Mouse (Mus musculus): ENCODE results near the gene Gm28047. TPM values are rescaled to one million over a fixed set of nuclear protein-coding genes. Genes with fewer than 3 reads are reported as not detected.

Gene Gm28047
- polyA plus RNA-seq, 1 experiment, result 0.09 TPM

- TF ChIP-seq TAL1 (IDR thresholded peaks at IDR 0.05; ENCODE audit: low read length), result no peak
- TF ChIP-seq GATA1 (IDR thresholded peaks at IDR 0.05; ENCODE audit: low read length), result no peak
- Histone ChIP-seq H3K27me3 (ENCODE audit: control insufficient read depth) (no peaks in the 10 kb centered on the region), H3K4me3 (replicated peaks) (no peak overlapping the region), H3K36me3 (ENCODE audit: control insufficient read depth) (peaks cover 2% of the 10 kb centered on the region), H3K9me3 (ENCODE audit: control insufficient read depth, low read length) (no peaks in the 10 kb centered on the region), H3K4me1 (ENCODE audit: control insufficient read depth) (no peaks in the 10 kb centered on the region)
These were observed 52.8 kb downstream of the Gm28047 start for GRCm38 (mm10) chr15:102572081-102572480.

GRCm38 (mm10) chr15:102567849-102568248 is 57.0 kb downstream of the Gm28047 start:
- no peaks in the 10 kb centered on the region for H3K27me3 ChIP-seq (ENCODE audit: control insufficient read depth)
- H3K4me1 ChIP-seq (ENCODE audit: control insufficient read depth), result no peaks in the 10 kb centered on the region
- TF ChIP-seq GATA1 (IDR thresholded peaks at IDR 0.05; ENCODE audit: low read length) (no peak), TAL1 (IDR thresholded peaks at IDR 0.05; ENCODE audit: low read length) (no peak)
- H3K9me3 ChIP-seq (ENCODE audit: control insufficient read depth, low read length), result no peaks in the 10 kb centered on the region
- H3K4me3 ChIP-seq (replicated peaks), result no peak overlapping the region
- H3K36me3 ChIP-seq (ENCODE audit: control insufficient read depth), result peaks cover 4% of the 10 kb centered on the region

- Histone ChIP-seq H3K4me3 (replicated peaks) (no peak overlapping the region), H3K36me3 (ENCODE audit: control insufficient read depth) (peaks cover 15% of the 10 kb centered on the region), H3K27me3 (ENCODE audit: control insufficient read depth) (no peaks in the 10 kb centered on the region), H3K9me3 (ENCODE audit: control insufficient read depth, low read length) (no peaks in the 10 kb centered on the region), H3K4me1 (ENCODE audit: control insufficient read depth) (no peaks in the 10 kb centered on the region)
- TF ChIP-seq TAL1 (IDR thresholded peaks at IDR 0.05; ENCODE audit: low read length), result no peak
- no peak for TF ChIP-seq GATA1 (IDR thresholded peaks at IDR 0.05; ENCODE audit: low read length)
These were observed 61.2 kb downstream of the Gm28047 start for GRCm38 (mm10) chr15:102563681-102564080.

GRCm38 (mm10) chr15:102563061-102563460 is 61.8 kb downstream of the Gm28047 start:
- H3K4me3 ChIP-seq (replicated peaks), result no peak overlapping the region
- H3K4me1 ChIP-seq (ENCODE audit: control insufficient read depth), result no peaks in the 10 kb centered on the region
- no peaks in the 10 kb centered on the region for H3K9me3 ChIP-seq (ENCODE audit: control insufficient read depth, low read length)
- H3K27me3 ChIP-seq (ENCODE audit: control insufficient read depth), result no peaks in the 10 kb centered on the region
- TF ChIP-seq GATA1 (IDR thresholded peaks at IDR 0.05; ENCODE audit: low read length) (no peak), TAL1 (IDR thresholded peaks at IDR 0.05; ENCODE audit: low read length) (no peak)
- peaks cover 15% of the 10 kb centered on the region for H3K36me3 ChIP-seq (ENCODE audit: control insufficient read depth)

- H3K4me3 ChIP-seq (replicated peaks), result no peak overlapping the region
- peaks cover 15% of the 10 kb centered on the region for H3K36me3 ChIP-seq (ENCODE audit: control insufficient read depth)
- H3K4me1 ChIP-seq (ENCODE audit: control insufficient read depth), result no peaks in the 10 kb centered on the region
- no peak for TF ChIP-seq TAL1 (IDR thresholded peaks at IDR 0.05; ENCODE audit: low read length)
- TF ChIP-seq GATA1 (IDR thresholded peaks at IDR 0.05; ENCODE audit: low read length), result no peak
- no peaks in the 10 kb centered on the region for H3K27me3 ChIP-seq (ENCODE audit: control insufficient read depth)
- H3K9me3 ChIP-seq (ENCODE audit: control insufficient read depth, low read length), result no peaks in the 10 kb centered on the region
These were observed 62.4 kb downstream of the Gm28047 start for GRCm38 (mm10) chr15:102562491-102562890.

GRCm38 (mm10) chr15:102557580-102557979 is 67.3 kb downstream of the Gm28047 start:
- no peaks in the 10 kb centered on the region for H3K9me3 ChIP-seq (ENCODE audit: control insufficient read depth, low read length)
- peaks cover 36% of the 10 kb centered on the region for H3K36me3 ChIP-seq (ENCODE audit: control insufficient read depth)
- no peak overlapping the region for H3K4me3 ChIP-seq (replicated peaks)
- no peaks in the 10 kb centered on the region for H3K27me3 ChIP-seq (ENCODE audit: control insufficient read depth)
- no peaks in the 10 kb centered on the region for H3K4me1 ChIP-seq (ENCODE audit: control insufficient read depth)
- TF ChIP-seq GATA1 (IDR thresholded peaks at IDR 0.05; ENCODE audit: low read length) (no peak), TAL1 (IDR thresholded peaks at IDR 0.05; ENCODE audit: low read length) (no peak)

GRCm38 (mm10) chr15:102555581-102555980 is 69.3 kb downstream of the Gm28047 start:
- H3K4me3 ChIP-seq (replicated peaks), result no peak overlapping the region
- no peaks in the 10 kb centered on the region for H3K4me1 ChIP-seq (ENCODE audit: control insufficient read depth)
- TF ChIP-seq TAL1 (IDR thresholded peaks at IDR 0.05; ENCODE audit: low read length) (no peak), GATA1 (IDR thresholded peaks at IDR 0.05; ENCODE audit: low read length) (no peak)
- H3K27me3 ChIP-seq (ENCODE audit: control insufficient read depth), result no peaks in the 10 kb centered on the region
- no peaks in the 10 kb centered on the region for H3K9me3 ChIP-seq (ENCODE audit: control insufficient read depth, low read length)
- peaks cover 46% of the 10 kb centered on the region for H3K36me3 ChIP-seq (ENCODE audit: control insufficient read depth)

GRCm38 (mm10) chr15:102552599-102552998 is 72.3 kb downstream of the Gm28047 start:
- Histone ChIP-seq H3K27me3 (ENCODE audit: control insufficient read depth) (no peaks in the 10 kb centered on the region), H3K4me1 (ENCODE audit: control insufficient read depth) (no peaks in the 10 kb centered on the region), H3K4me3 (replicated peaks) (no peak overlapping the region), H3K36me3 (ENCODE audit: control insufficient read depth) (peaks cover 48% of the 10 kb centered on the region), H3K9me3 (ENCODE audit: control insufficient read depth, low read length) (no peaks in the 10 kb centered on the region)
- TF ChIP-seq TAL1 (IDR thresholded peaks at IDR 0.05; ENCODE audit: low read length) (no peak), GATA1 (IDR thresholded peaks at IDR 0.05; ENCODE audit: low read length) (no peak)

GRCm38 (mm10) chr15:102547478-102547877 is 77.4 kb downstream of the Gm28047 start:
- TF ChIP-seq TAL1 (IDR thresholded peaks at IDR 0.05; ENCODE audit: low read length) (no peak), GATA1 (IDR thresholded peaks at IDR 0.05; ENCODE audit: low read length) (no peak)
- no peaks in the 10 kb centered on the region for H3K9me3 ChIP-seq (ENCODE audit: control insufficient read depth, low read length)
- H3K36me3 ChIP-seq (ENCODE audit: control insufficient read depth), result peaks cover 55% of the 10 kb centered on the region
- H3K27me3 ChIP-seq (ENCODE audit: control insufficient read depth), result no peaks in the 10 kb centered on the region
- no peak overlapping the region for H3K4me3 ChIP-seq (replicated peaks)
- no peaks in the 10 kb centered on the region for H3K4me1 ChIP-seq (ENCODE audit: control insufficient read depth)

Data from erythroblast, embryonic 14.5 days (primary cell).